10 mouse cellular contexts compared by ENCODE assay signal in genomic region chr10:80654866-80655265, GRCm38 (mm10). TPM values are rescaled to one million over a fixed set of nuclear protein-coding genes. Genes with fewer than 3 reads are reported as not detected.
A peak's percentile ranks its signal among the peaks of the same experiment; 100 is the strongest.
DNase-seq lines count a peak whose midpoint lies in the region; ATAC-seq lines count a peak whose summit lies in the region.
"Had no signal": no experiment of that assay in that cellular context is flagged by ENCODE, and none has a peak within 500 bp of the region (broad histone marks: within the 10 kb centered on the region; RNA-seq: fewer than 3 reads in every experiment).

No protein-coding gene starts in this region.

- ATAC-seq in erythroblast, adult 5-6 weeks (replicated peaks; ENCODE audit: low FRiP score, poor library complexity, severe bottlenecking) = no peak
- ATAC-seq in megakaryocyte, adult 5-6 weeks (ENCODE audit: poor library complexity, severe bottlenecking) = no peak
- ATAC-seq in limb, embryonic 13.5 days (ENCODE audit: low FRiP score, low read depth) = no peak
- no peak for ATAC-seq in stomach, embryonic 16.5 days (ENCODE audit: insufficient read depth, low FRiP score)

- H3K27ac ChIP-seq in limb, embryonic 13.5 days = no peak overlapping the region
- H3K27ac ChIP-seq in stomach, embryonic 16.5 days (ENCODE audit: low read length) = no peak overlapping the region

- H3K4me2 ChIP-seq in limb, embryonic 13.5 days (replicated peaks) = peak overlapping the region; percentile 90
- peak overlapping the region; percentile 92 for H3K4me2 ChIP-seq in stomach, embryonic 16.5 days (ENCODE audit: low read depth, low read length)

- H3K4me3 ChIP-seq in erythroblast, embryonic 14.5 days (replicated peaks) = peak overlapping the region; percentile 5
- H3K4me3 ChIP-seq in megakaryocyte, embryonic 14.5 days (replicated peaks) = peak overlapping the region; percentile 44
- H3K4me3 ChIP-seq in limb, embryonic 13.5 days = peak overlapping the region; percentile 71
- peak overlapping the region; percentile 71; the same call in 1 of the 2 replicates for H3K4me3 ChIP-seq in stomach, embryonic 16.5 days (replicated peaks; ENCODE audit: low read length)

- no peaks in the 10 kb centered on the region for H3K27me3 ChIP-seq in erythroblast, embryonic 14.5 days (ENCODE audit: control insufficient read depth)
- no peaks in the 10 kb centered on the region for H3K27me3 ChIP-seq in megakaryocyte, embryonic 14.5 days (replicated peaks)
- no peaks in the 10 kb centered on the region for H3K27me3 ChIP-seq in limb, embryonic 13.5 days
- no peaks in the 10 kb centered on the region for H3K27me3 ChIP-seq in stomach, embryonic 16.5 days (ENCODE audit: control insufficient read depth, insufficient read depth, low read length)

- H3K9me3 ChIP-seq in erythroblast, embryonic 14.5 days (ENCODE audit: control insufficient read depth, low read length) = no peaks in the 10 kb centered on the region
- no peaks in the 10 kb centered on the region for H3K9me3 ChIP-seq in megakaryocyte, embryonic 14.5 days
- H3K9me3 ChIP-seq in limb, embryonic 13.5 days = no peaks in the 10 kb centered on the region
- H3K9me3 ChIP-seq in stomach, embryonic 16.5 days (replicated peaks; ENCODE audit: control insufficient read depth, low read length) = no peaks in the 10 kb centered on the region

- peaks cover 71% of the 10 kb centered on the region for H3K4me1 ChIP-seq in erythroblast, embryonic 14.5 days (ENCODE audit: control insufficient read depth)
- H3K4me1 ChIP-seq in megakaryocyte, embryonic 14.5 days = peaks cover 89% of the 10 kb centered on the region
- peaks cover 29% of the 10 kb centered on the region for H3K4me1 ChIP-seq in limb, embryonic 13.5 days
- peaks cover 21% of the 10 kb centered on the region for H3K4me1 ChIP-seq in stomach, embryonic 16.5 days (ENCODE audit: control insufficient read depth, insufficient read depth, low read length)

- peak overlapping the region; percentile 94 for H3K9ac ChIP-seq in limb, embryonic 13.5 days
- H3K9ac ChIP-seq in stomach, embryonic 16.5 days (ENCODE audit: low read length) = peak overlapping the region; percentile 88; the same call in 1 of the 2 replicates

- no peak for DNase-seq in thymus, postnatal 25 days
- DNase-seq in Muller cell, postnatal 12 days (ENCODE audit: inconsistent ontology term) = no peak
- DNase-seq: lung, adult 18-20 months; right cerebral cortex, postnatal 25 days had no signal

- H3K36me3 ChIP-seq in erythroblast, embryonic 14.5 days (ENCODE audit: control insufficient read depth) = peaks cover 5% of the 10 kb centered on the region; the same call in 1 of the 2 replicates
- peaks cover 31% of the 10 kb centered on the region for H3K36me3 ChIP-seq in megakaryocyte, embryonic 14.5 days (replicated peaks; ENCODE audit: low read length)
- peaks cover 16% of the 10 kb centered on the region for H3K36me3 ChIP-seq in limb, embryonic 13.5 days
- H3K36me3 ChIP-seq in stomach, embryonic 16.5 days (ENCODE audit: control insufficient read depth, insufficient read depth, low read length) = no peaks in the 10 kb centered on the region

- WGBS in limb, embryonic 13.5 days = 84% methylated on average over 6 of the region's 6 CpGs
- WGBS in stomach, embryonic 16.5 days = 78% methylated on average over 6 of the region's 6 CpGs

RNA-seq across cellular contexts. Expression of gene Btbd2, which starts 2.0 kb away (rescaled TPM):
- polyA plus RNA-seq in erythroblast, embryonic 14.5 days (2012) = 2.6 and 3.2 TPM in 2 replicates
- 5.6 and 6.1 TPM in 2 replicates for total RNA-seq in erythroblast, adult 5-6 weeks (2015; ENCODE audit: low replicate concordance)
- total RNA-seq in erythroblast, adult 5-6 weeks (2017; ENCODE audit: low replicate concordance) = 5.6 and 11.4 TPM in 2 replicates
- 91.6 and 121 TPM in 2 replicates for polyA plus RNA-seq in megakaryocyte, embryonic 14.5 days (2012; ENCODE audit: insufficient read depth, low replicate concordance)
- 8.4 and 10.3 TPM in 2 replicates for total RNA-seq in megakaryocyte, adult 5-6 weeks (2015)
- 16.5 and 30.1 TPM in 2 replicates for total RNA-seq in megakaryocyte, adult 5-6 weeks (2017)
- 77.8 and 83.5 TPM in 2 replicates for polyA plus RNA-seq in limb, embryonic 13.5 days (2015; fragmentation: Nextera tagmentation; extraction: Ambion mirVana)
- polyA plus RNA-seq in stomach, embryonic 16.5 days (2015; fragmentation: Nextera tagmentation; extraction: Ambion mirVana) = 11.5 and 12.7 TPM in 2 replicates

RNA-seq across cellular contexts. Expression of gene Mknk2, which starts 23.0 kb away (rescaled TPM):
- 49.1 and 53.2 TPM in 2 replicates for polyA plus RNA-seq in erythroblast, embryonic 14.5 days (2012)
- 40.2 and 47.4 TPM in 2 replicates for total RNA-seq in erythroblast, adult 5-6 weeks (2015; ENCODE audit: low replicate concordance)
- 28.4 and 40.8 TPM in 2 replicates for total RNA-seq in erythroblast, adult 5-6 weeks (2017; ENCODE audit: low replicate concordance)
- 472 and 996 TPM in 2 replicates for polyA plus RNA-seq in megakaryocyte, embryonic 14.5 days (2012; ENCODE audit: insufficient read depth, low replicate concordance)
- 53.5 and 61.1 TPM in 2 replicates for total RNA-seq in megakaryocyte, adult 5-6 weeks (2015)
- total RNA-seq in megakaryocyte, adult 5-6 weeks (2017) = 63.3 and 74.8 TPM in 2 replicates
- 86.1 and 87.8 TPM in 2 replicates for polyA plus RNA-seq in limb, embryonic 13.5 days (2015; fragmentation: Nextera tagmentation; extraction: Ambion mirVana)
- 42.8 and 45.1 TPM in 2 replicates for polyA plus RNA-seq in stomach, embryonic 16.5 days (2015; fragmentation: Nextera tagmentation; extraction: Ambion mirVana)

RNA-seq across cellular contexts. Expression of gene Csnk1g2, which starts 32.2 kb away (rescaled TPM):
- 33.9 and 36.6 TPM in 2 replicates for polyA plus RNA-seq in erythroblast, embryonic 14.5 days (2012)
- 25.5 and 25.6 TPM in 2 replicates for total RNA-seq in erythroblast, adult 5-6 weeks (2015; ENCODE audit: low replicate concordance)
- 28.2 and 28.9 TPM in 2 replicates for total RNA-seq in erythroblast, adult 5-6 weeks (2017; ENCODE audit: low replicate concordance)
- 476 and 617 TPM in 2 replicates for polyA plus RNA-seq in megakaryocyte, embryonic 14.5 days (2012; ENCODE audit: insufficient read depth, low replicate concordance)
- 34.5 and 46.0 TPM in 2 replicates for total RNA-seq in megakaryocyte, adult 5-6 weeks (2015)
- 127 and 144 TPM in 2 replicates for total RNA-seq in megakaryocyte, adult 5-6 weeks (2017)
- 148 and 159 TPM in 2 replicates for polyA plus RNA-seq in limb, embryonic 13.5 days (2015; fragmentation: Nextera tagmentation; extraction: Ambion mirVana)
- polyA plus RNA-seq in stomach, embryonic 16.5 days (2015; fragmentation: Nextera tagmentation; extraction: Ambion mirVana) = 18.1 TPM in 2 replicates

RNA-seq across cellular contexts. Expression of gene Mob3a, which starts 46.9 kb away (rescaled TPM):
- polyA plus RNA-seq in erythroblast, embryonic 14.5 days (2012) = 1.8 and 2.1 TPM in 2 replicates
- total RNA-seq in erythroblast, adult 5-6 weeks (2015; ENCODE audit: low replicate concordance) = 13.4 and 25.6 TPM in 2 replicates
- total RNA-seq in erythroblast, adult 5-6 weeks (2017; ENCODE audit: low replicate concordance) = 11.0 and 18.2 TPM in 2 replicates
- polyA plus RNA-seq in megakaryocyte, embryonic 14.5 days (2012; ENCODE audit: insufficient read depth, low replicate concordance) = 61.8 and 135 TPM in 2 replicates
- total RNA-seq in megakaryocyte, adult 5-6 weeks (2015) = 61.8 and 72.0 TPM in 2 replicates
- total RNA-seq in megakaryocyte, adult 5-6 weeks (2017) = 65.0 and 77.3 TPM in 2 replicates
- 55.3 and 55.7 TPM in 2 replicates for polyA plus RNA-seq in limb, embryonic 13.5 days (2015; fragmentation: Nextera tagmentation; extraction: Ambion mirVana)
- 51.6 and 57.5 TPM in 2 replicates for polyA plus RNA-seq in stomach, embryonic 16.5 days (2015; fragmentation: Nextera tagmentation; extraction: Ambion mirVana)

RNA-seq across cellular contexts. Expression of gene Izumo4, which starts 47.1 kb away (rescaled TPM):
- 1.2 and 3.9 TPM in 2 replicates for polyA plus RNA-seq in erythroblast, embryonic 14.5 days (2012)
- total RNA-seq in erythroblast, adult 5-6 weeks (2015; ENCODE audit: low replicate concordance) = 8.6 and 9.8 TPM in 2 replicates
- 1.3 and 2.2 TPM in 2 replicates for total RNA-seq in erythroblast, adult 5-6 weeks (2017; ENCODE audit: low replicate concordance)
- 19.4 and 27.8 TPM in 2 replicates for polyA plus RNA-seq in megakaryocyte, embryonic 14.5 days (2012; ENCODE audit: insufficient read depth, low replicate concordance)
- total RNA-seq in megakaryocyte, adult 5-6 weeks (2015) = 11.3 and 14.2 TPM in 2 replicates
- total RNA-seq in megakaryocyte, adult 5-6 weeks (2017) = 4.4 and 6.6 TPM in 2 replicates
- 24.2 and 25.6 TPM in 2 replicates for polyA plus RNA-seq in limb, embryonic 13.5 days (2015; fragmentation: Nextera tagmentation; extraction: Ambion mirVana)
- 25.5 and 28.7 TPM in 2 replicates for polyA plus RNA-seq in stomach, embryonic 16.5 days (2015; fragmentation: Nextera tagmentation; extraction: Ambion mirVana)

Comparison
In these comparisons a context has a peak if more than half of its experiments do, and no peak if none do; other contexts are left out.
1. H3K4me3 ChIP-seq: peak in every context shown above with its lines; median percentile 71 in limb, embryonic 13.5 days; 71 in stomach, embryonic 16.5 days; 44 in megakaryocyte, embryonic 14.5 days; 5 in erythroblast, embryonic 14.5 days.